Mouse (Mus musculus) CH12.LX (cell line): ENCODE results near the gene Med19. TPM values are rescaled to one million over a fixed set of nuclear protein-coding genes. Genes with fewer than 3 reads are reported as not detected.
A peak's percentile ranks its signal among the peaks of the same experiment; 100 is the strongest.

Experiments used
- DNase-seq: peaks from one replicate; pipeline ENCODE4 v3.0.0-alpha.2; 2013; ENCODE audit errors: extremely low read depth
- H3K27ac ChIP-seq: 2 replicates; pipeline ENCODE4 v1.5.1; 2012; ENCODE audit warnings: low read depth, mild to moderate bottlenecking, control low read depth, moderate library complexity; ENCODE audit not compliant: insufficient read depth
- H3K27me3 ChIP-seq: replicated peaks from 2 replicates; pipeline ENCODE3; 2012; ENCODE audit warnings: inconsistent platforms
- H3K36me3 ChIP-seq, 2 experiments: replicated peaks in 1 of 2; 2 replicates each; pipeline versions ENCODE3 to v1.6.1; 2012; ENCODE audit warnings: inconsistent platforms in 1 of 2, low read length in 1 of 2, mild to moderate bottlenecking in 1 of 2, mixed read lengths in 1 of 2, moderate library complexity in 1 of 2; ENCODE audit not compliant: control insufficient read depth in 1 of 2, insufficient read depth in 1 of 2
- H3K4me1 ChIP-seq, 2 experiments: 2 replicates each; pipeline ENCODE4 v1.6.1; 2012; ENCODE audit warnings: inconsistent platforms in 1 of 2, moderate library complexity in 1 of 2; ENCODE audit not compliant: insufficient read depth in 2 of 2, control insufficient read depth in 1 of 2
- H3K4me2 ChIP-seq: 2 replicates; pipeline ENCODE4 v1.6.1; 2012; ENCODE audit warnings: low read depth, mild to moderate bottlenecking, control low read depth; ENCODE audit not compliant: poor library complexity, insufficient read depth, severe bottlenecking
- H3K4me3 ChIP-seq, 3 experiments: fragments of 150-350 bp in 1 of 3; sonication (generic) in 1 of 3; replicated peaks in 1 of 3; 2 replicates each; pipeline versions ENCODE3 to v1.5.1; 2011 to 2012; ENCODE audit warnings: low read depth in 2 of 3, low read length in 2 of 3, mild to moderate bottlenecking in 2 of 3, moderate library complexity in 2 of 3, control low read depth in 1 of 3, improper control_type of control experiment in 1 of 3, inconsistent platforms in 1 of 3, mixed read lengths in 1 of 3; ENCODE audit not compliant: poor library complexity in 1 of 3
- H3K79me2 ChIP-seq: replicated peaks from 2 replicates; pipeline ENCODE4 v1.6.1; 2012; ENCODE audit warnings: mild to moderate bottlenecking, moderate library complexity; ENCODE audit not compliant: control insufficient read depth, poor library complexity, insufficient read depth, severe bottlenecking; ENCODE audit errors: extremely low read depth
- H3K9ac ChIP-seq: 2 replicates; pipeline ENCODE4 v1.6.1; 2012; ENCODE audit warnings: low read depth, mild to moderate bottlenecking, control low read depth, moderate library complexity; ENCODE audit not compliant: insufficient read depth
- H3K9me3 ChIP-seq: replicated peaks from 2 replicates; pipeline ENCODE3; 2012; ENCODE audit warnings: low read length, inconsistent platforms, mixed read lengths
- CHD1 ChIP-seq: IDR thresholded peaks from 2 replicates; pipeline ENCODE4 v1.6.1; 2012; ENCODE audit warnings: low read depth, low read length, improper control_type of control experiment, inconsistent platforms
- CHD2 ChIP-seq: IDR thresholded peaks from 2 replicates; pipeline ENCODE4 v1.6.1; 2011; ENCODE audit warnings: low read length, improper control_type of control experiment
- CTCF ChIP-seq, 2 experiments: IDR thresholded peaks in 1 of 2; conservative IDR thresholded peaks in 1 of 2; 2 replicates each; pipeline ENCODE4 v1.5.1; 2011 to 2012; ENCODE audit warnings: low read depth in 2 of 2, low read length in 2 of 2, improper control_type of control experiment in 1 of 2, inconsistent platforms in 1 of 2, mild to moderate bottlenecking in 1 of 2, moderate library complexity in 1 of 2
- ELF1 ChIP-seq: IDR thresholded peaks from 2 replicates; pipeline ENCODE4 v1.6.1; 2014; ENCODE audit warnings: low read depth, mild to moderate bottlenecking, inconsistent platforms, low read length, improper control_type of control experiment
- EP300 ChIP-seq: IDR thresholded peaks from 2 replicates; pipeline ENCODE4 v1.6.1; 2011; ENCODE audit warnings: low read length, improper control_type of control experiment
- HCFC1 ChIP-seq: IDR thresholded peaks from 2 replicates; pipeline ENCODE4 v1.6.1; 2012; ENCODE audit warnings: low read depth, mild to moderate bottlenecking, inconsistent platforms, low read length, improper control_type of control experiment
- IRF4 ChIP-seq: IDR thresholded peaks from 2 replicates; pipeline ENCODE4 v1.6.1; 2014; ENCODE audit warnings: low read depth, mild to moderate bottlenecking, inconsistent platforms, low read length, improper control_type of control experiment
- JUN ChIP-seq: IDR thresholded peaks from 2 replicates; pipeline ENCODE4 v1.6.1; 2011; ENCODE audit warnings: low read depth, mild to moderate bottlenecking, low read length, improper control_type of control experiment, moderate library complexity; ENCODE audit not compliant: insufficient read depth
- JUND ChIP-seq: conservative IDR thresholded peaks from 2 replicates; pipeline ENCODE4 v1.6.1; 2011; ENCODE audit warnings: low read depth, low read length, improper control_type of control experiment
- MXI1 ChIP-seq: IDR thresholded peaks from 2 replicates; pipeline ENCODE4 v1.6.1; 2011; ENCODE audit warnings: mild to moderate bottlenecking, low read depth, low read length, improper control_type of control experiment
- NELFE ChIP-seq: IDR thresholded peaks from 2 replicates; pipeline ENCODE4 v1.6.1; 2011; ENCODE audit warnings: low read depth, low read length, improper control_type of control experiment
- PAX5 ChIP-seq: IDR thresholded peaks from 2 replicates; pipeline ENCODE4 v1.6.1; 2012; ENCODE audit warnings: low read length, inconsistent platforms, mixed read lengths
- POLR2AphosphoS2 ChIP-seq: IDR thresholded peaks from 2 replicates; pipeline ENCODE4 v1.6.1; 2011; ENCODE audit warnings: low read depth, low read length, improper control_type of control experiment
- RAD21 ChIP-seq: IDR thresholded peaks from 2 replicates; pipeline ENCODE4 v1.6.1; 2011; ENCODE audit warnings: low read depth, mild to moderate bottlenecking, low read length, improper control_type of control experiment, moderate library complexity
- SIN3A ChIP-seq: IDR thresholded peaks from 2 replicates; pipeline ENCODE4 v1.6.1; 2012; ENCODE audit warnings: low read length, improper control_type of control experiment, inconsistent platforms
- SMC3 ChIP-seq: IDR thresholded peaks from 2 replicates; pipeline ENCODE4 v1.6.1; 2011; ENCODE audit warnings: low read depth, low read length, improper control_type of control experiment
- TBP ChIP-seq: conservative IDR thresholded peaks from 2 replicates; pipeline ENCODE4 v1.6.1; 2011; ENCODE audit warnings: low read depth, low read length, improper control_type of control experiment
- USF1 ChIP-seq: IDR thresholded peaks from 2 replicates; pipeline ENCODE4 v1.6.1; 2014; ENCODE audit warnings: low read depth, mild to moderate bottlenecking, inconsistent platforms, low read length, improper control_type of control experiment
- ZKSCAN1 ChIP-seq: IDR thresholded peaks from 2 replicates; pipeline ENCODE4 v1.6.1; 2012; ENCODE audit warnings: low read depth, inconsistent platforms, low read length, improper control_type of control experiment, borderline replicate concordance
- dilution Hi-C: fragments of 300-500 bp; cut with MboI; formaldehyde crosslinking; loops from 2 replicates; pipeline ENCODE4 v1.14.3; 2020; ENCODE audit warnings: low sequenced_read_pairs; ENCODE audit not compliant: extremely low pct_unique_long_range_greater_than_20kb, extremely low pct_ligation_motif_present
- in situ Hi-C: fragments of 300-500 bp; cut with MboI; formaldehyde crosslinking; loops from 3 replicates; pipeline ENCODE4 v1.14.3; 2019; ENCODE audit warnings: low sequenced_read_pairs, low pct_ligation_motif_present, low pct_unique_long_range_greater_than_20kb, mixed read lengths
- polyA plus RNA-seq: library from polyadenylated mRNA; unstranded; fragments of >175 nt; gene quantifications from 2 replicates; pipeline ENCODE4 v1.2.1, GENCODE M21; 2012; ENCODE audit warnings: low read depth; ENCODE audit not compliant: insufficient read length
- total RNA-seq, 2 experiments: library from RNA; depleted of rRNA; stranded (reverse); fragments of 300-350 nt in 1 of 2; fragments of >200 nt in 1 of 2; gene quantifications; 2 replicates each; pipeline ENCODE4 v1.2.3; 2012 to 2014

Gene Med19
- total and polyA plus RNA-seq, 3 experiments: 10.7 to 25.9 (median 23.1) TPM

- TF ChIP-seq EP300: 0 out of 2 replicates have a peak, but pooled peaks have one; percentile 20
- TF ChIP-seq JUND: no peak
- TF ChIP-seq CTCF (conservative IDR thresholded peaks at IDR 0.05 in 1 of 2, IDR thresholded peaks at IDR 0.05 in 1 of 2; ENCODE audit: low read depth in 2 of 2, low read length in 2 of 2): no peak
- TF ChIP-seq RAD21: no peak
- no peak for TF ChIP-seq NELFE
- no peak for TF ChIP-seq POLR2AphosphoS2
- TF ChIP-seq HCFC1: 0 out of 2 replicates have a peak, but pooled peaks have one; percentile 7
- no peak for TF ChIP-seq USF1
- TF ChIP-seq PAX5: no peak
- no peak for TF ChIP-seq ELF1
- no peak for TF ChIP-seq ZKSCAN1
- TF ChIP-seq SMC3: no peak
- no peak for TF ChIP-seq CHD2
- TF ChIP-seq MXI1: 0 out of 2 replicates have a peak, but pooled peaks have one; percentile 36
- no peak for TF ChIP-seq JUN
Observed at GRCm38 (mm10) chr2:84733579-84734300, 55.5 kb downstream of the Med19 start, which contains the start of gene Ypel4 (continued).

GRCm38 (mm10) chr2:84734351-84734864, 56.2 kb downstream of the Med19 start:
- no peak for DNase-seq
- Histone ChIP-seq H3K79me2 (no peaks in the 10 kb centered on the region), H3K9ac (peak overlapping the region; percentile 47), H3K4me3 (peak overlapping the region in 2 of 3 experiments; percentile 59 to 73), H3K36me3 (no peaks in the 10 kb centered on the region), H3K9me3 (no peaks in the 10 kb centered on the region), H3K27ac (no peak overlapping the region), H3K27me3 (peaks cover 20% of the 10 kb centered on the region), H3K4me2 (peak overlapping the region; percentile 85), H3K4me1 (peaks cover 0 to 3% of the 10 kb centered on the region in 2 experiments; a peak in 1 of 4 replicates)
- in situ Hi-C loops: no loop called here
- TF ChIP-seq IRF4: peak; percentile 33; the same call in 1 of the 2 replicates
- no peak for TF ChIP-seq TBP
- 0 out of 2 replicates have a peak, but pooled peaks have one; percentile 34 for TF ChIP-seq SIN3A
- peak; percentile 99 for TF ChIP-seq CHD1
- no peak for TF ChIP-seq HCFC1
- dilution Hi-C loops: no loop called here
